Mouse (Mus musculus) spleen, adult 2 months (tissue): ENCODE measurements around the gene Ganc.

Source experiments
- CTCF ChIP-seq: fragments of 200-500 bp; IDR thresholded peaks from 2 replicates; pipeline ENCODE4 v1.5.1; 2011; ENCODE audit warnings: mild to moderate bottlenecking, inconsistent platforms; ENCODE audit not compliant: insufficient read depth, insufficient read length, insufficient replicate concordance; ENCODE audit errors: extremely low read depth
- POLR2A ChIP-seq: fragments of 200-500 bp; IDR thresholded peaks from 2 replicates; pipeline ENCODE4 v1.6.1; 2011; ENCODE audit warnings: low read depth, low read length, inconsistent platforms

DNA sequence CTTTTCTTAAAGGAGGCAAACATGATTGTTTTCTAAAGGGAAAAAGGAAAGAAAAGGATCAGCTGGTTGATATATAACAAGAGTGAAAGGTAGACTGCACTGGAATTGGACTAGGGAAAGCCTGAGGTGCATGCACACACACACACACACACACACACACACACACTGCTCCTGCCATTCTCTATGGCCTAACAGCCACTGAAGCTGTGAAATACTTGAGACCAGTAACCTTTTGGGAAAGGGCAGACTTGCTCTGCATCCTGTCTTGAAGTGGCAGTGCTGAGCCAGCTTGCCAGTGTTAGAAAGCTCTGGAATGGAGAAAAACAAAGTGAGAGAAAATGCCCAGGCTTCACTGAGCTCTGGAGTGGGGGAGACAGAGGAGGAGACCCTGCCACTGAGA lies 64.3 kb downstream of the Ganc start:
- TF ChIP-seq CTCF (no peak), POLR2A (no peak)
